In the genomic region with DNA sequence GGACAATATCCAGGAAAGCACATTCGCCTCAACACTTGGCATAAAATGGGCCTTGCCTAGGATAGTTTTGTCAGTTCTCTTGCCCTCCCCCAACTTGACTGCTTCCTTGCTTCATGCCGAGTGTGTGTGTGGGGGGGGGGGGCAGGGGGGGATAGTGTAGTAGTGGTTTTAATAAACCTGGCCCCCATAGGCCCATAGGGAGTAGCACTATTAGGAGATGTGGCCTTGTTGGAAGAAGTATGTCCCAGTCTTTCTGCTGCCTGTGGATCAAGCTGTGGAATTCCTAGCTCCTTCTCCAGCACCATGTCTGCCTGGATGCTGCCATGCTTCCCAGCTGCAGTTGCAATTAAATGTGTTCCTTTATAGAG, we compare ENCODE assay signal across 9 mouse cellular contexts.
DNase-seq lines count a peak whose midpoint lies in the region; ATAC-seq and TF ChIP-seq lines count a peak whose summit lies in the region.
"Had no signal": no experiment of that assay in that cellular context is flagged by ENCODE, and none has a peak within 500 bp of the region (broad histone marks: within the 10 kb centered on the region; RNA-seq: fewer than 3 reads in every experiment).

No protein-coding gene starts in this region.

- no peak for TF ChIP-seq CTCF in heart, adult 2 months (IDR thresholded peaks at IDR 0.05)
- no peak for TF ChIP-seq CTCF in layer of hippocampus, adult 2 months (conservative IDR thresholded peaks at IDR 0.05)

- ATAC-seq in heart, embryonic 14.5 days (ENCODE audit: insufficient number of reproducible peaks, insufficient read depth, low FRiP score, low read depth): no peak
- 0 out of 2 replicates have a peak, but pooled peaks have one; percentile 21 for ATAC-seq in embryonic facial prominence, embryonic 13.5 days (ENCODE audit: insufficient number of reproducible peaks, insufficient read depth, low FRiP score, low TSS enrichment, low read depth)
- peak; percentile 18; the same call in 1 of the 2 replicates for ATAC-seq in hindbrain, embryonic 13.5 days (ENCODE audit: low FRiP score)
- peak; percentile 31; the same call in 1 of the 2 replicates for ATAC-seq in midbrain, embryonic 14.5 days (ENCODE audit: low FRiP score, low TSS enrichment)

- H3K9ac ChIP-seq in heart, embryonic 14.5 days (ENCODE audit: low read length): no peak overlapping the region
- no peak overlapping the region for H3K9ac ChIP-seq in heart, adult 2 months (ENCODE audit: low read depth, low read length)
- H3K9ac ChIP-seq in embryonic facial prominence, embryonic 13.5 days: no peak overlapping the region
- H3K9ac ChIP-seq in hindbrain, embryonic 13.5 days: no peak overlapping the region
- no peak overlapping the region for H3K9ac ChIP-seq in midbrain, embryonic 14.5 days (replicated peaks; ENCODE audit: low read length)
- H3K9ac ChIP-seq: liver, embryonic 14.5 days had no signal

- no peaks in the 10 kb centered on the region for H3K79me2 ChIP-seq in heart, adult 2 months (replicated peaks; ENCODE audit: control insufficient read depth, insufficient read depth, low read length)

- TF ChIP-seq POLR2A in heart, adult 2 months (IDR thresholded peaks at IDR 0.05; ENCODE audit: insufficient read depth, low read depth, low read length): no peak

- DNase-seq in heart, adult 2 months: no peak
- DNase-seq in midbrain, embryonic 14.5 days: no peak
- DNase-seq in layer of hippocampus, adult 9-10 months (ENCODE audit: low spot score): no peak
- no peak for DNase-seq in layer of hippocampus, adult 2 months (ENCODE audit: low spot score in 2 of 2)
- no peak for DNase-seq in layer of hippocampus, postnatal 25 days (ENCODE audit: extremely low spot score in 1 of 2, low spot score in 1 of 2)

- peak overlapping the region; percentile 44 for H3K4me2 ChIP-seq in heart, embryonic 14.5 days (ENCODE audit: low read length)
- H3K4me2 ChIP-seq in embryonic facial prominence, embryonic 13.5 days: peak overlapping the region; percentile 32; the same call in 1 of the 2 replicates
- H3K4me2 ChIP-seq in hindbrain, embryonic 13.5 days: peak overlapping the region; percentile 27; the same call in 1 of the 2 replicates
- H3K4me2 ChIP-seq in midbrain, embryonic 14.5 days (ENCODE audit: low read length): peak overlapping the region; percentile 21; the same call in 1 of the 2 replicates

- peaks cover 7 to 13% of the 10 kb centered on the region in 2 experiments; a peak in 3 of 4 replicates for H3K4me1 ChIP-seq in heart, embryonic 14.5 days (ENCODE audit: control insufficient read depth in 2 of 2, insufficient read depth in 2 of 2, low read length in 2 of 2)
- H3K4me1 ChIP-seq in heart, adult 2 months (ENCODE audit: control insufficient read depth, insufficient read depth, low read length): no peaks in the 10 kb centered on the region
- peaks cover 35% of the 10 kb centered on the region for H3K4me1 ChIP-seq in embryonic facial prominence, embryonic 13.5 days
- H3K4me1 ChIP-seq in hindbrain, embryonic 13.5 days (replicated peaks): peaks cover 34% of the 10 kb centered on the region
- peaks cover 12% of the 10 kb centered on the region; the same call in 1 of the 2 replicates for H3K4me1 ChIP-seq in midbrain, embryonic 14.5 days (ENCODE audit: control insufficient read depth, insufficient read depth, low read length)

- H3K27ac ChIP-seq in heart, embryonic 14.5 days (replicated peaks in 1 of 2; ENCODE audit: control insufficient read depth in 1 of 2, insufficient read depth in 1 of 2, low read depth in 2 of 2, low read length in 2 of 2): peak overlapping the region; percentile 7 to 41; a peak in 2 of 4 replicates
- H3K27ac ChIP-seq in heart, adult 2 months: no peak overlapping the region
- H3K27ac ChIP-seq in embryonic facial prominence, embryonic 13.5 days: peak overlapping the region; percentile 58
- peak overlapping the region; percentile 69 for H3K27ac ChIP-seq in hindbrain, embryonic 13.5 days
- 0 out of 2 replicates have a peak overlapping the region, but pooled peaks have one; percentile 45 for H3K27ac ChIP-seq in midbrain, embryonic 14.5 days (replicated peaks; ENCODE audit: low read depth, low read length)
- no peak overlapping the region for H3K27ac ChIP-seq in layer of hippocampus, adult 2 months
- H3K27ac ChIP-seq: liver, embryonic 14.5 days had no signal

- 0 out of 2 replicates have a peak, but pooled peaks cover 4% of the 10 kb centered on the region for H3K9me3 ChIP-seq in heart, embryonic 14.5 days (ENCODE audit: control insufficient read depth, low read length)
- no peaks in the 10 kb centered on the region for H3K9me3 ChIP-seq in embryonic facial prominence, embryonic 13.5 days
- no peaks in the 10 kb centered on the region for H3K9me3 ChIP-seq in hindbrain, embryonic 13.5 days
- no peaks in the 10 kb centered on the region for H3K9me3 ChIP-seq in midbrain, embryonic 14.5 days (ENCODE audit: control insufficient read depth, low read length)

- H3K4me3 ChIP-seq in heart, embryonic 14.5 days (ENCODE audit: control insufficient read depth in 1 of 2, insufficient read depth in 1 of 2, low read depth in 1 of 2, low read length in 2 of 2): no peak overlapping the region
- no peak overlapping the region for H3K4me3 ChIP-seq in heart, adult 2 months
- no peak overlapping the region for H3K4me3 ChIP-seq in embryonic facial prominence, embryonic 13.5 days
- no peak overlapping the region for H3K4me3 ChIP-seq in hindbrain, embryonic 13.5 days
- H3K4me3 ChIP-seq in midbrain, embryonic 14.5 days (replicated peaks; ENCODE audit: low read depth, low read length): no peak overlapping the region
- H3K4me3 ChIP-seq in layer of hippocampus, adult 2 months: no peak overlapping the region

- WGBS in heart, embryonic 14.5 days: 21% methylated on average over 2 of the region's 2 CpGs
- 29% methylated on average over 2 of the region's 2 CpGs for WGBS in heart, adult 2 months
- 15% methylated on average over 2 of the region's 2 CpGs for WGBS in embryonic facial prominence, embryonic 13.5 days
- 23% methylated on average over 2 of the region's 2 CpGs for WGBS in hindbrain, embryonic 13.5 days
- WGBS in midbrain, embryonic 14.5 days: 28% methylated on average over 2 of the region's 2 CpGs

- no peaks in the 10 kb centered on the region for H3K27me3 ChIP-seq in heart, embryonic 14.5 days (ENCODE audit: control insufficient read depth, insufficient read depth, low read length)
- H3K27me3 ChIP-seq in heart, adult 2 months (ENCODE audit: control insufficient read depth, insufficient read depth, low read length): no peaks in the 10 kb centered on the region
- H3K27me3 ChIP-seq in embryonic facial prominence, embryonic 13.5 days: no peaks in the 10 kb centered on the region
- H3K27me3 ChIP-seq in hindbrain, embryonic 13.5 days: peaks cover 8% of the 10 kb centered on the region; the same call in 1 of the 2 replicates
- no peaks in the 10 kb centered on the region for H3K27me3 ChIP-seq in midbrain, embryonic 14.5 days (ENCODE audit: control insufficient read depth, insufficient read depth, low read length)

- no peak for TF ChIP-seq EP300 in heart, adult 2 months (IDR thresholded peaks at IDR 0.05; ENCODE audit: insufficient read depth, low read depth, low read length)

- no peaks in the 10 kb centered on the region for H3K36me3 ChIP-seq in heart, embryonic 14.5 days (ENCODE audit: control insufficient read depth, insufficient read depth, low read length)
- no peaks in the 10 kb centered on the region for H3K36me3 ChIP-seq in heart, adult 2 months (ENCODE audit: control insufficient read depth, insufficient read depth, low read length)
- H3K36me3 ChIP-seq in embryonic facial prominence, embryonic 13.5 days: no peaks in the 10 kb centered on the region
- H3K36me3 ChIP-seq in hindbrain, embryonic 13.5 days: no peaks in the 10 kb centered on the region
- H3K36me3 ChIP-seq in midbrain, embryonic 14.5 days (ENCODE audit: control insufficient read depth, insufficient read depth, low read length): no peaks in the 10 kb centered on the region

- intact Hi-C loops in heart, adult 2 months (cut with DNase I): no loop called here

Comparison
In these comparisons a context has a peak if more than half of its experiments do, and no peak if none do; other contexts are left out.
1. H3K27ac ChIP-seq: peak in heart, embryonic 14.5 days (2 of 2), embryonic facial prominence, embryonic 13.5 days (single experiment), hindbrain, embryonic 13.5 days (single experiment) and midbrain, embryonic 14.5 days (single experiment); none in heart, adult 2 months (single experiment) and layer of hippocampus, adult 2 months (single experiment).
2. Peak in every context shown above with its lines, with median percentiles within 50 percentile points of each other: H3K4me2 ChIP-seq.